Mouse (Mus musculus): Measurements from ENCODE around the gene Arhgef3. TPM values are rescaled to one million over a fixed set of nuclear protein-coding genes. Genes with fewer than 3 reads are reported as not detected.

Arhgef3 gene
- polyA plus RNA-seq, 1 experiment = 30.4 TPM

GRCm38 (mm10) chr14:27312380-27312779 lies 197.7 kb downstream of the Arhgef3 start:
- DNase-seq (ENCODE audit: low spot score) = no peak

- DNase-seq (ENCODE audit: low spot score) = no peak
Measured at GRCm38 (mm10) chr14:27315737-27316136, 201.0 kb downstream of the Arhgef3 start.

GRCm38 (mm10) chr14:27317146-27317545 lies 202.4 kb downstream of the Arhgef3 start:
- DNase-seq (ENCODE audit: low spot score) = no peak

- no peak for DNase-seq (ENCODE audit: low spot score)
Measured at GRCm38 (mm10) chr14:27319386-27319785, 204.7 kb downstream of the Arhgef3 start.

- no peak for DNase-seq (ENCODE audit: low spot score)
Measured at GRCm38 (mm10) chr14:27322041-27322440, 207.3 kb downstream of the Arhgef3 start.

GRCm38 (mm10) chr14:27324689-27325088 lies 210.0 kb downstream of the Arhgef3 start:
- no peak for DNase-seq (ENCODE audit: low spot score)

GRCm38 (mm10) chr14:27325537-27325936 lies 210.8 kb downstream of the Arhgef3 start:
- DNase-seq (ENCODE audit: low spot score) = no peak

GRCm38 (mm10) chr14:27327862-27328261 lies 213.2 kb downstream of the Arhgef3 start:
- DNase-seq (ENCODE audit: low spot score) = no peak

GRCm38 (mm10) chr14:27328952-27329351 lies 214.3 kb downstream of the Arhgef3 start:
- DNase-seq (ENCODE audit: low spot score) = no peak

GRCm38 (mm10) chr14:27331490-27332035 lies 216.9 kb downstream of the Arhgef3 start:
- no peak for DNase-seq (ENCODE audit: low spot score)

GRCm38 (mm10) chr14:27332359-27332987 lies 217.8 kb downstream of the Arhgef3 start:
- DNase-seq (ENCODE audit: low spot score) = no peak

- DNase-seq (ENCODE audit: low spot score) = peak; percentile 74
Measured at GRCm38 (mm10) chr14:27335331-27336207, 220.9 kb downstream of the Arhgef3 start.

GRCm38 (mm10) chr14:27336208-27337114 lies 221.8 kb downstream of the Arhgef3 start:
- DNase-seq (ENCODE audit: low spot score) = peak; percentile 41

- DNase-seq (ENCODE audit: low spot score) = no peak
Measured at GRCm38 (mm10) chr14:27337156-27337555, 222.5 kb downstream of the Arhgef3 start.

- no peak for DNase-seq (ENCODE audit: low spot score)
Measured at GRCm38 (mm10) chr14:27338034-27338708, 223.5 kb downstream of the Arhgef3 start.

GRCm38 (mm10) chr14:27340682-27341415 lies 226.2 kb downstream of the Arhgef3 start:
- no peak for DNase-seq (ENCODE audit: low spot score)

GRCm38 (mm10) chr14:27341486-27341885 lies 226.8 kb downstream of the Arhgef3 start:
- no peak for DNase-seq (ENCODE audit: low spot score)

- no peak for DNase-seq (ENCODE audit: low spot score)
Measured at GRCm38 (mm10) chr14:27342451-27342850, 227.8 kb downstream of the Arhgef3 start.

- DNase-seq (ENCODE audit: low spot score) = no peak
Measured at GRCm38 (mm10) chr14:27344250-27344990, 229.7 kb downstream of the Arhgef3 start.
